Mouse (Mus musculus) ES-CJ7 (cell line): ENCODE data around the gene Anxa5.

Source experiments
- DNase-seq: peaks from one replicate; pipeline ENCODE4 v3.0.0; 2011; ENCODE audit warnings: low read depth, low spot score

The Anxa5 gene

DNA sequence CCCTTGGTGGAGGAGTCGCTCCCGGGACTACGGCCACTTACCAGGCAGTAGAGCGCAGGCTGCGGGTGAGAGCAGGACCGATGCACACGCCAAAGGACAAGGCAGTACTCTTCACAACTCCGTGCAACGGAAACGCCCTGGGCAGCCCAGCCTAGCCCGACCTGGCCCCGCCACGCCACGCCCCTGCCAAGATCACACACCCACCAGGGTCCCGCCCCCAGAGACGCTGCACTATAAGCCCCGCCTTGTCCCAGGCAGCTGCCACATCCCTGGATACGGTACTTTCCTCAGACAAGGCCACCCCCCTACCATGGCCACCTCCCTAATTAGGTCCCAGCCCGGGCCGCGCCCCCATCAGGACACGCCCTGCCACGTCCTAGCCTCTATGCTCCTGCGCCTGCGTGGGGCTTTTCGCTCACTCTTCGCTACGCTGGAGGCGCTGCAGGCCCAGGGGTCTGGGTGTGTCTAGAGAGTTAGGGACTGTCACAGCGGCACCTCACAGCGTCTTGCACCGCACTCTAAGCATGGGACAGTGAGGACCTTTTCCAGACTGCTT, at the start of gene Anxa5, which contains the start of gene 1810062G17Rik:
TSS of gene Anxa5 (minus strand) at position 363 of the 556 bp plus-strand sequence.
TSS of gene 1810062G17Rik (plus strand) at position 406 of the 556 bp plus-strand sequence.
- DNase-seq: peak; percentile 96

DNA sequence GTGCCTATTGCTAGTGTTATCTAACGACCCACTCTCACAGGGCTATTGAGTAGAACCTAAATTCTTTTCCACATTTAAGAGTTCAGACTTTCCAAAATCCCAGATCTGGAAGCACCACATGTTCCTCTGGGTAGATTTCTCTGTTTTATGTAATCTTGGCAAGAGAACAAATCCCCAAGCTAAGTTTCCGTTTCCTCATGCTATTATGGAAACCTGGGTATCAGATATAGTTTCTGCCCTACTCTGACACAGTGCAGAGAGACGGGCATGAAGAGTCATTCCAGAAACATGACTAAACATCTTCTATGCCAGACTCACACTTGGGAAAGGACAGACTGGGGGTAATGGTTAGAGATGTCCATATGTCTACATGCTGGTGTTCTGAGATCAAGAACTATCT, 48.8 kb upstream of the Anxa5 start:
- no peak for DNase-seq

DNA sequence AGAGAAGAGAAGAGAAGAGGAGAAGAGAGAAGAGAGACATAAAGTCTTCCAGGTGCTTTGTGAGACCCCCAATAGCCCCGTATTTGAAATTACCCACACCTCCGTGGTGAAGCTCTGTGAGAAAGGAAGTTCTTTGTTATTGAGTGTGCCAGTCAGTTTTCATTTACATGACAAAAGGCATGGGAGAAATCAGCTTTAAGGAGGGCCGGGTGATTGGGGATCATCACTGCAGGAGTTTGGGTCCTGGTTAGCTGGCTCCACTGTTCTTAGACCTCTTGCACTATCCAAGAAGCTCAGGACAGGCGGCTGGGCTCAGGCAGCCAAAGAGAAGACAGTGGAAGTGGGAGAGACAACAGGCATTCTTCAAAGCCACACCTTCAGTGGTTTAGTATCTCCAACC, 46.4 kb upstream of the Anxa5 start:
- peak; percentile 80 for DNase-seq

DNA sequence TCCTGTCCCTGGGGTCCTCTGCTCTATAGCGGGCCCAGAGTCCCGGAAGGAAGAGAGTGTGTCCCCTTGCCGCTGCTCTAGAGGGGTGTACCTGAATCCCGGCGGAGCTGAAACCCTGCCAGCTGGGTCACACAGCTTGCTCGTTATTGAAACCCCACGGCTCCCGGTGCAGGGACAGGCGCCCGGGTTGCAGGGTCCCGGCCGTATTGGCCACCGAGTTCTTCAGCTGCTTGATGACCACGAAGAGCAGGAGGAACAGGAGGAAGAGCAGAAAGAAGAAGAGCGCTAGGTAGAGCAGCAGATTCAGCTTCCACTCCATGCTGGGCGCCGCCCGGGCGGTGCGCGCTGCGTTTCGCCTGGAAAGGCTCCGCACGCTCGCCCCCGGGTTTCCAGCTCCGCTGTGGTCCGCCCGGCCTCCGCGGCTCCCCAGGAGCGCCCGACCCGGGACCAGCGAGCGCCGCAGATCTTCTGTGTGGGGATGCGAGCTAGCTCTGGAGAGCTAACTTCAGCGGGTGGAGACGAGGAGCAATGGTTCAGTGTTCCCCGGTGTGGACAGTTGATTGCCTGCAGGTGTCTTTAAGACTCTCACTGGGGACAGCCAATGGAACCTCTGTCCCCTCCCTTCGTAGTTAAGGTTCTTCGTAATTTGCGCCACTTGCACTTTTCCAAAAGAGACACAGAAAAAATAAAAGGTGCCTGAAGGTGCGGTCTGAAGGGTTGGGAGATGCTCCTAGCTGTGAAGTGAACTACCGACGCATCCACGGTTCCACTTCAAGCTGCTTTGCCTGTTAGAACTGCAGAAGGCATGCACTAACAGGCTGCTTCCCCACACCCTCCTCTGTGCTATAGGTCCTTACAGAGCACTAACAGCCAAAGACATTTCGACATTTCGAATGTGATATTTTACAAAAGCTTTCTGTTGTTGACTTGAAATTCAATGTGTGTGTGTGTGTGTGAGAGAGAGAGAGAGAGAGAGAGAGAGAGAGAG, 45.7 kb upstream of the Anxa5 start, which contains the start of gene Gm11549:
TSS of gene Gm11549 (minus strand) at position 741 of the 988 bp plus-strand sequence.
- peak; percentile 25 for DNase-seq

DNA sequence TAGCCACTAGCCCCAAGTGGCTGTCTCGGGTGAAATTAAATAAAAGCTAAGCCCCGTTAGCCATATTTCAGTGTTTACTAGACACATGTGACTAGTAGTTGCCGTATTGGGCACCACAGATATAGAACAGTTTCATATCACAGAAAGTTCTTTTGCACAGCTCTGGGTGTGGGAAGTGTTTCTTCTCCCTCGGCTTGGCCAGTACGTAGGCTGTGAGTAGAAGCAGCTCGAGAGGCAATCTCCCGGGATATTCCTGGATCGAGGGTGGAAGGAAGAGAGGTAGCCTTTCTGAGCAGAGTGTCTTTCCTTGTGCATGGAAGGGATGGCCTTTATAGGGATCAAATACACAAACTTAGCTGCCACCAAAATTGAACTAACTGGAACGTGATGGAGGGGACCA, 40.5 kb upstream of the Anxa5 start:
- DNase-seq: no peak

DNA sequence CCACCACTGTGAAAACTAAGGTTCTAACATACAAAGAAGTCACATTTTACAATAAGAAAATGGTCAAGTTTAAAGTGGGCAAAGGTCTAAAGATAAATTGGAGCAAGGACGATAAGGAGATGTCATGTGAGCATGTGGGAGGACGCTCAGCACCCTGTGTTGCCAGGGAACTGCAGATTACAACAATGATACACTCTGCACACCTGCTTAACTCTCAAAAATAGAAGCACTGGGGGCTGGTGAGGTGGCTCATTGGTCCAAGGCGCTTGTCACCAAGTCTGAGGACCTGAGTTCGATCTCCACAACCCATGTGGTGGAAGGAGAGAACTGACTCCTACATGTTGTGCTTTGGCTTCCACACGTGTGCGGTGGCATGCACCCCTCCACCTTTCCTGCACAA, 35.8 kb upstream of the Anxa5 start:
- DNase-seq: no peak

DNA sequence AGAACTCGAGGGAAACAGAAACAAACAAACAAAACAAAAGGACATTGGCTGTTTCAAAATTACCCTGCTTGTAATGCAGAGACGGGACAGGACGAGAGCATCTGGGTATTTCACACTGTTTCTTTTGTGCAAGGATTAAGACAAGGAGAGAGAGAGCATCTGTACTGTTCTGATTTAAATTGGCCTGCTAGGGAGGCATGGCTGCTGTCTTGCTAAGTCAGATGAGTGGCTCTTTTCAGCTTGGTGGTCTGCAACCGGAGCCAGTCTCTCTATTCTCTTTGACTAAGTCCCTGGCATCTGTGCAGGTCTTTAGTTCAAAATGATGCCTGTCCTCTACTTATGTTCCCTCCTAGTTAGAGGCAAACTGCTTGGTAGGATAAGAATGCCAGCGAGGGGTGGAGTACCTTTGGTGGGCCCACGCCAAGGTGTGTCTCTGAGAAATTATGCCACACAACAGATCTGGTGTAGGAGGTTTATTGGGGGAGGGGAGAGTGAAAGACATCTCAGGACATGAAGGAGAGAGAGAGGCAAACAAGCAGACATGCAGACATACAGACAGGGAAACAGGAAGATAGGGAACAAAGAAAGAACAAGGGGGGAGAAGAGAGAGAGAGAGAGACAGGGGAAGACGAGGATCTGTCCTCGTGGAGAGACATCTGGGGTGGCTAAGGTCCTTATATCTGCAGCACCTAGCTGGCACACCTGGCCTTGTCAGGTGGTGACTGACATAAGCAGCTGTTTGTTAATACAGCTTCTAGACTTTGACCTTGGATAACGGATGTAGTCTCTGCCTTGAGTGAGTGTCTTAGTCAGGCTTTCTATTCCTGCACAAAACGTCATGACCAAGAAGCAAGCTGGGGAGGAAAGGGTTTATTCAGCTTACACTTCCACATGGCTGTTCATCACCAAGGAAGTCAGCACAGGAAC, 30.4 kb upstream of the Anxa5 start:
- no peak for DNase-seq

DNA sequence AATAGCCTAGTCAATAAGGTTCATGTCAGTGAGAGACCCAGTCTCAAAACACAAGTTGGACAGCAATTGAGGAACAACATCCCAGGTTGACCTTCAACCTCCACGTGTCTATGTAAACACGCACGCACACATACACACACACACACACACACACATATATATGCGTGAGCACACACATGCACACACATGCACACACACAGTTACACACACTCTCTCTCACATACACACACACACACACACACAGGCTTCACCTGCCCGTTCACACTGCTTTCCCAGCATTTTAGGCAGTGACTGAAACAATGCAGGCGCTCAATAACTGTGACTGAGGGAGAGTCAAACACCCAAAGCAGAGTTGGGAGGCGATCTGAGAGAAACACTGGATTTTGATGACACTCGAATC, 29.6 kb upstream of the Anxa5 start:
- DNase-seq: no peak

DNA sequence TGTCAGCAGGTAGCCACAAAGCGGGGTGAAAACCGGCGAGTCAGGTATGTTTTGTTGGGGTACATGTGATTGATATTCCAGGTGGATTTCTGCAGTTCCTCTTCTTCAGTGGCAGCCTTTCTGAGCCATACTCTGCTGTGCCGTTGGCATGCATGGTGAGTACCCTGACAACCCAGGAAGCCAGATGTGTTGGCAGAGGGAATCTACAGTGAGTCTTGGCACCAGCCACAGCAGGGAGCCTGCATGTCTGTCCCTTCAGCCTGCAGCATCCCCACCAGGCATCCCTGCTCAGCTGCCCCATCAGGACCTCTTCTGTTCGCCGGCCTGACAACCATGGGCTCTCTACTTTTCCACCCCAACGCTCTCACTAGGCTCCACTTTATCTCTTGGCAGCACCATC, 25.9 kb upstream of the Anxa5 start:
- DNase-seq: no peak

DNA sequence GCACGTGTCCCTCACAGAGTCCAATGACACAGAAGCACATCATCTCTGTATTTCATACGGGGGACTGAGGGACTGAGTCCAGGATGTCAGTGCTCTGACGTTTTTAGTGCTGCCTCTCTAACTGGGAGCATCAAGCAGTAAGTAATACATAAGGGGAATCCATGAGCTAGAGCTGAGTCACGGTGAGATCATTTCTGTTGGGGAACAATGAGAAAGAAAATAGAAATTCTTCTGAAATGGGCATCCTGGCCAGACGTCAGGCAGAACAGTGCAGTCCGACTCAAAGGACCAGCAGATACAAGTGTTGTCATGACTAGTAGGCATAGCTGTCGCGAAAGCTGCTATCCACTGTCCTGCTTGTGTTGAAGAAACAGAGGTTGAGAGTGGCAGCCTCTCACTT, 25.3 kb upstream of the Anxa5 start:
- no peak for DNase-seq

DNA sequence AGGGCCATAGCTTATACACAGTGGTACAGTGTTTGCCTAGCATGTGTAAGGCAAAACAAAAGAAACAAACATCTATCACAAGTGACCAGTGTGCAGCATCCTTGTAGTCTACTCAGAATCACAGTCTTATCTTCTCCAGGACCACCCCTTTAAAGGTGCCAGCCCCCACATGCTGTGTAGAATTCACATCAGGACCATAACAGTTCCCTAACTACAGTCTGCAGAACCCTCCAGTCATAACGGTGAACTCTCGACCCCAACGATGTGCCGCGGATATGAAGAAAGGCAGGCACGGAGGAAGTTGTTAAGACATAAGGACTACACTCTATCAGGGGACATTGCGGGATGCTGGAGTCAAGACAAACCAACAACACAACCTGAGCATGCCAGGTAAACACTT, 23.7 kb upstream of the Anxa5 start:
- no peak for DNase-seq

DNA sequence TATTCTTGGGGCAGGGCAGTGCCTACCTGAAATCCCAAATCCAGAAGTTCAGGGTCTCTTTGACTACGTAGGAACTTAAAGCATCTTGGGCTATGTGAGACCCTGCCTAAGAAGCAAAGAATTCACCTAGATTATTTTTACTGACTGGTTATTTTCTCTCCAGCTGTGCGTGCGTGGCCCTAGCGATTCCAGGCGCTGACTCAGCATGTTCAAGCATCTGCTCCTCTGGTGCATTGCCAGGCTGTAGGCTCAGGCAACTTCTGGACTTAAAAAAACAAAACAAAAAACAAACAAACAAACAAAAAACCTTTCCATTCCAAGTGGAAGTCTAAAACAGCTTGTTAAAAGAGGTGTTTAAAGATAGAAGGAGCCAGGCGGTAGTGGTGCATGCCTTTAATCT, 22.5 kb upstream of the Anxa5 start:
- DNase-seq: no peak

DNA sequence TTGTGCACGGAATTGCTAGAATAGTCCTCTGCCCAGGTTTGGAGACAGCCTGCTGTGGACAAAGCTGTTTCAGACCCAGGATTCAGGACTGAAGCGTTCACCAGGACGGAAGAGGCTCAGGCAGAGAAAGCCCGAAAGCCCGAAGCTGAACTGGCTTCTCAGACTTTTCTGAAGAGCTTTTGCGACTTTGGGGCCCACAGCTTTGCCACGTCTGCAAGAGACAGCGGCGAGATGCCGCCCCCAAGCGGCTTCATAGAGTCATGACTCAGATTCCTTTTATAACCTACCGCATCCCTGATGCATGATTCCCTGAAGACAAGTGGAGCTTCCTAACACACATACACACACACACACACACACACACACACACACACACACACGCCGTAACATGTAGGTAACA, 21.1 kb upstream of the Anxa5 start:
- DNase-seq: peak; percentile 69

DNA sequence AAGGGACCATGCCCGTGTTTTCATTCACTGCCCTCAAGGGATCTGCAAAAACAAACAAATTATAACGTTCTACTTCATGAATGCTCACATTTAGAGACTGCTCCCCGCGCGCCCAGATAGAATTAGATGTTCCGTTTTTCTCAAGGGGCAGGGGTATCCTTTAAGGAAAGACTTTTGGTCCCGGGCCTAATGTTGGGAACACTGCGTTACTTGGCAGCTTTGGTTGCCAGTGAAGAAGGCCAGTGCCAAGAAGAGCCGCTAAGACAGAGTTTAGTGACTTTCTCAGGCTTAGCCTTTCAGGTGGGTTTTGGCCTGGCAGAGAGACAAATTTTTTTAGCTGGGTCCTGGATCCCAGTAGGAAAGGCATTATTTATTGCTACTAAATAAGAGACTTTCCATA, 20.6 kb upstream of the Anxa5 start:
- DNase-seq: no peak

DNA sequence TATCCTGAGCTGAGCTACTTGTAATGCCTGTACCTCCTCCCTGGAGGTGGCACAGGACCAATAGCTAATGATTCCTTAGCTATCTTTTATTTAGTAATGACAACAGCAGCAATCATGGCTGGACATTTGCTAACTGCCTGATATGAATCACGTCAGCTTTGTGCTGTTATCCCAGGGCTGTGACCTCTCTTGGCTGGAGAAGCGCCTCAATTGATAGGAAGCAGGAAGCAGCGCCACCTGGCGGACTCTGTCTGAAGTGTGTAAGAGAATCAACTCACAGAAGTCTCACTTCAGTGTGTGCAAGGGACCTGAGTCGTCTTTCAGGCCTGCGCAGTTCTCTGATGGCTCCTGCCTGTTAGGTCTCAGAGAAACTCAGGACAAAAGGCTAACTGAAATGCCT, 19.7 kb upstream of the Anxa5 start:
- peak; percentile 79 for DNase-seq

DNA sequence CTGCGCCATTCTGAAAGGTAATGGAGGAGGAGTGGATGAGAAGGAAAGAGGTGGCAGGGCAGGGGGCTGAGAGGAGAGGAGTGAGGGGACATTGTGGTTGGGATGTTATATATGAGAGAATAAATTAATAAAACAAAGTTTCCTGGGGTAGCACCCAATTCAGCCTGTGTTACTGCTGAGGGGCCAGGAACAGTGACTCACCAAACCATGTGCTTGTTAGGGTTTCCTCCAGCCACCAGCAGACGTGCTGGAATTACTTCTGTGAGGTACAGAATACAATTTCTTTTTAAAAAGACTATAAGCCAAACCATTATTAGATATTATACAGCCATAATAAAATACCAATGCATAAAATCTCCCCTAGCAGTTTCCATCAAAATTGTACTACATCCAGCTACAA, 18.9 kb upstream of the Anxa5 start:
- DNase-seq: no peak

DNA sequence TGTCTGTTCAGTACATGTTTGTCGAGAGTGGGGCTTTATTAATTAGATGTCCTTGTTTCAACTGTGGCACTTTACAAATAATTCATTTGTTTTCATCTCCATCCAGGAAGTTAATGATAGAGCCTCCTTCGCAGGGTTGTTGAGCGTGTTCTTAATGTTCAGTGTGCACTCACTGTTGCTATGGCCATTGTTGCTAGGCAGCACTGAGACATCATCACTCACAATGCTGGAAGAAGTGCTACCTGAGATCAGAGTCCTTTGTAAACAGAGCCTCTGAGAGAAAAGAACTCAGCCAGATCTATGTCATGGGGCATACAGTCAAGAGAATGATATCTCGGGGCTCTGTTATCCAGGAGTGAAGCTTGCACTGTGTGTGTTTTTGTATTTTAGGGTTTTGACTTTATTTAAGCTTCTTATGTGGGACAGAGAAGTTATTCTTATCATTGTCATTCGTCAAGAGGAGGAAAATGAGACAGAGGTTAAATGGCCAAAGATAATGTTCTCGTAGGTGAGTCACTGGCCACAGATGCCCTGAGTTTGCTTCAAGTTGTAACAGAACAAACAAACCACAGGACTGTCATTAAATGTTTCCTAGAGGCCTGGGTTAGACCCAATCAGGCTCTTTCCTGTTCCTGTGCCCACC, 18.1 kb upstream of the Anxa5 start:
- DNase-seq: no peak

DNA sequence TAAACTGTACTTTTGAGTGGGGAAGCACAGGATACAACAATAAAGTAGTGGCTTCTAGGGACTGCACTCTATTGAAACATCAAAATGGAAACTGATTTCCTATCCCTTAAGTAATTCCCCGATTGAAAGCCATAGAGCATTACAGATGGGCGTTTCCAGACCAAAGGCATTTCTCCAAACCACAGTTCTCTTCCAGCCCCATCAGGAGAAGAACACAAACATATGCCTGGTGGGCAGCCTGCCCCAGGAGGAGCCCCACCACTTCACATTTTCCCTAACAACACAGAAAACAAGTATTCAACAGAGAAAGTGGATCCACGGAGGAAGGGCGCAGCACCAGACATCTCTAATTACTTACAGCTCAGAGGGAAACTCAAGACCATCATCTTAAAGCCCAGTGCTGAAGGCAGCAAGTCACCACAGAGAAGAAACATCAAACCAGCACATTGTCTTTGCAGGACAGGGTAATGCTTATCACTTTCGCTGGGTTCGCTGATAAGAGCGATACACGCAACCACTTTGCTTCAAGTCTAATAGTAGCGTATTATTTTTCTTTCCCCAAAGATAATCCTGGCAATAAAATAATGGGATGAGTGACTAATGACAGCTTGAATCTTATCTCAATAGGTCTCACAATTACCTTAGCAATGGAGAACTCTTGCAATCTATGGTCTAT, 17.2 kb upstream of the Anxa5 start:
- no peak for DNase-seq

DNA sequence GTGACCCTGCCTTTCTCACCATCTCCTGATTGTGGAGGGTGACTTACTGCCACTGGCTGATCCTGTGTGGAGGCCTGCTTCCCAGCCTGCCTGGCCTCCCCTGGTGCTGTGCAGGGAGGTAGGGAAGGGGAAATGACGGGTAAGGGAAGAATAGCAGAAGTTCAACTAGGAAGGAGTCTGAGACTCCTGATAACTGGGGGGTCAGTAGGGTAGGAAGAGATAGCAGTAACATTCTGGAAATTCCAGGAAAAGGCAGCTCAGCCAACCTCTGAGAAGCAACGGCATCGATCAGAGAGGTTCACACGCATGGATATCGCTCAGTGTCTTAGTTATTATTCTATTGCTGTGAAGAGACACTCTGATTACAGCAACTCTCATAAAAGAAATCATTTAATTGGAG, 15.8 kb upstream of the Anxa5 start:
- no peak for DNase-seq

DNA sequence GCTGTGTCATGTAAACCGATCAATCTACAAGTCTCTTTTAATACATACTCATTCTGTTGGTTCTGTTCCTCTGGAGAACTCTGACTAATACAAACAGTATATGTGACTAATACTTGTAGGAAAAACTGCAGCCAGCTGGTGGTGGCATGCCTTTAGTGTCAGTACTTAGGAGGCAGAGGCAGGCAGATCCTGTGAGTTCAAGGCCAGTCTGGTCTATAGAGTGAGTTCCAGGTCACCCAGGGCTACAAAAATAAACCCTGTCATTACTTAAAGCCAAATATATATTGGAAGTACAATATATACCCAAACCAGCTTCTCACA, 13.9 kb upstream of the Anxa5 start:
- DNase-seq: no peak
